Mouse (Mus musculus) limb, embryonic 12.5 days (tissue): ENCODE data around the gene Irak3. TPM values are rescaled to one million over a fixed set of nuclear protein-coding genes. Genes with fewer than 3 reads are reported as not detected.

ENCODE experiments used
- polyA plus RNA-seq: library from polyadenylated mRNA; unstranded; fragments of >200 nt; fragmentation: Nextera tagmentation; extraction: Ambion mirVana; gene quantifications from 2 replicates; pipeline ENCODE4 v1.2.1, GENCODE M21; 2016

Irak3 gene
- polyA plus RNA-seq, 1 experiment from 2014 or later = 1.0 TPM

Other genes starting within 250 kb of the Irak3 start
- gene Helb, start 89.1 kb downstream of the Irak3 start, polyA plus RNA-seq = 7.2 and 7.3 TPM in 2 replicates
- 66.5 and 78.7 TPM in 2 replicates for gene Tmbim4, start 540 bp downstream of the Irak3 start, polyA plus RNA-seq
- gene Llph, start 24.9 kb upstream of the Irak3 start, polyA plus RNA-seq = 47.7 and 50.0 TPM in 2 replicates